Mouse (Mus musculus) heart, adult 18-20 months (tissue): ENCODE measurements at regions not wholly inside any gene's neighbourhood (a gene's known extent, or its start where the extent isn't known, plus 50 kb on each side); places are given as distances from the start of the nearest gene placed in this dataset.

Source experiments
- DNase-seq, 2 experiments: peaks; one replicate each; pipeline ENCODE4 v3.0.0; 2021 to 2022; ENCODE audit warnings: mixed read lengths in 1 of 2

DNA sequence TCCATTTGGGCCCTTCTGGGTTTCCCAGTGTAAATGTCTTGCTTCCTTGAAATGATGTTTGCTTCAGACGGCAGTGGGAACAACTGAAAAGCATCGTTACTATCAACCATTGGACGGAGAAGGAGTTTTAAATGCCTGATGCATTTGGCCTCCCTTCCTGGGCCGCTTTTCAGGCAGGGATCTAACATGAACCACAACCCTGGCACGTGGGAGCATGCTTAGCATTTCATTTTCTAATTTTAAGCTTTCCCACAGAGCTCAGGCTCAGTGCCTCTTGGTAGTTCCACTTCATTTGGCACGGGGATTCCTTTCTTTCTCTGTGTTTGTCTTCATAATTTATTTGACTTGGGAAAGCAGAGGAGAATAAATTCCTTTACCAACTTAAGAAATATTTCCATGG is 406.6 kb upstream of the Nbea start:
- DNase-seq, result peak; percentile 2

DNA sequence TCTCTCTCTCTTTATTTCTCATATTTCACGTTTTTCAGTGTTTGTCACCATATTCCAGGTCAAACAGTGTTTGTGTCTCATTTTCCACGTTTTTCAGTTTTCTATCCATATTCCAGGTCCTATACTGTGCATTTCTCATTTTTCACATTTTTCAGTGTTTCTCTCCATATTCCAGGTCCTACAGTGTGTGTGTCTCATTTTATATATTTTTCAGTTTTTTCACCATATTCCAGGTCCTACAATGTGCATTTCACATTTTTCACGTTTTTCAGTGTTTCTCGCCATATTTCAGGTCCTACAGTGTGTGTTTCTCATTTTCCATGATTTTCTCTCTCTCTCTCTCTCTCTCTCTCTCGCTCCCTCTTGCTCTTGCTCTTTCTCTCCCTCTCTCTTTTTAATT is 391.9 kb upstream of the Nbea start:
- no peak for DNase-seq

DNA sequence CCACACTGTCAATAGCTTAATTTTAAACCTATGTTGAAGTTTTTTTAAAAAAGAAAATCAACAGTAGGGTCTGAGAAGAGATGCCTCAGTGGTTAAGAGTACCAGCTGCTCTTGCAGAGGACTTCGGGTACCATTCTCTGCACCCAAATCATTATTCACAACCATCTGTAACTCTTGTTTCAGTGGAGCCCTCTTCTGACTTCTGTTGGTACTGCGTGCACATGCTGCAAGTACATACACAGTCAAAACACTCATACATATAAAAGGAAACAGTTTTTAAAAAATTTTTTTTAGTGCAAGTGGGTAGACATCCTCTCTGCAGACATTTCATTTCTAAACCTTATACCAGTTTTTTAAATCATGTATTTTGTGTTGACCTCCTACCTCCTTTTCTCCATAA is 352.7 kb upstream of the Nbea start:
- no peak for DNase-seq

DNA sequence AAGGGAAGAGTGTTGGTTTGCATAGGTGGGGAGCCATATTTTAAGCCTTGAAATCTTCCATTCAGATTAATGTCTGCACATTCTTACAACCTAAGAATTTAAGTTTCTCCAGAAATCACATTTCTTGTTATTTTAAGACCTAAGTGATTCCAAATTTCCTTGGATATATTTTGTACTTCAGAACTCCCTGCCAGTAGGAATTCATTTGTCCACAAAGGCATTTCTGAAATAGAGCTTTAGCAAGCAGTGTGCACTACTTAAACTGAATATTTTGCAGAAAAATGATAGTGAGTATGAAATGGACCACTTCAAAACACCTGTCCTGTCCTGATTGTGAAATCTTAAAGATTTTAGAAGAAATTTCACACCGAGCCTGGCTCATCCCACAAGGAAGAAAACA is 320.9 kb upstream of the Nbea start:
- DNase-seq, result no peak

DNA sequence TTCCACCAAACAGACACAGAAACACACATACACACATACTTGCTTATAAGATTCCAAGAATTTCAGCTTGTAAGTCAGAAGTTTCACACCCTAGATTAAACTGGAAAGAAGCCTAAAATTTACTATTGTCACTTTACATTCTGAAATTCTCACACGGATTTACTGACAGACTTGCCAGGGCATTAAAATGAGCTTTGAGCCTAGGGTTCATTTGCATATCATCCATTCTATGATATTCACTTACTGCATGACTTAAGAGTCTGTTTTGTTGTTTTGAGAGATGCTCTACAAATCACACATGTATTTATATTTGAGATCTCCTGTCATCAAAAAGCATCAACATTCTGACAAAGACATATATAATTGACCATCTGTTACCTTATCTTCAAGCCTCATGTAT is 315.8 kb upstream of the Nbea start:
- DNase-seq, result no peak

DNA sequence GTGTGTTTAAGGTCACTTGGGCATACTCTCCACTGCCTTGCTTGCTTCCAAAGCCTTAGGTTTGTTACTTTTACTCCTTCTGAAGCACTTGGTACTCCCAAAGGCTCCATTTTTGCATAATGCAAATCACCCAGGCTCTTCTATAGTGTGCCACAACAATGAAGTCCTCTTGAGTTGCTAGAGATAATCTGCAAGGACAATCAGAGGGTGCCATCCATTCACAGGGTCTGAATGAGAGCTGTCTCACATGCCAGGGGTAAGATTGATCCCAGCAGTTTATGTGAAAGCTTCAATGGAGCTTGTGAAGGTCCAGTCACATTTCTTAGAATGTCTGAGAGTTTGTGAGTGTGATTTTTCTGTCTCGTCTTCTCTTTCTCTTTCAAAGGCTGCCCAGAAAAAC is 310.4 kb upstream of the Nbea start:
- no peak for DNase-seq

DNA sequence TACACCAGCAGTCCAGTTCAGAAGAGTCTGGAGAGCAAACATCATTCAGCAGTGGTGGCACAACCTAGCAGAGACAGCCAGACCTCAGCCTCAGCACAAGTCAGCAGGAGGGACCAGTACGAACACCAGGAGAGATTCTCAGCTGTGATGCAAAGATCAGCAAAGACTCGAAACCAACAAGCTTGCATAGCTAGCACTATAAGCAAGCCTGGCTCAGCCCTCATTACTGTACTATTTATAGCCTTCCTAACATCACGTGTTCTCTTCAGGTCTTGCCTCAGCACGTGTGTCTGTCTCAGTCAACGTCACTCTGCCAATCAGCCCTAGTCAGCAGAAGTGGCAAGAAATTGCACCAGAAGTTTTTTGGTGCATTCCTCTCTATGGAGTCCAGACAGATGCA is 305.7 kb upstream of the Nbea start:
- no peak for DNase-seq

DNA sequence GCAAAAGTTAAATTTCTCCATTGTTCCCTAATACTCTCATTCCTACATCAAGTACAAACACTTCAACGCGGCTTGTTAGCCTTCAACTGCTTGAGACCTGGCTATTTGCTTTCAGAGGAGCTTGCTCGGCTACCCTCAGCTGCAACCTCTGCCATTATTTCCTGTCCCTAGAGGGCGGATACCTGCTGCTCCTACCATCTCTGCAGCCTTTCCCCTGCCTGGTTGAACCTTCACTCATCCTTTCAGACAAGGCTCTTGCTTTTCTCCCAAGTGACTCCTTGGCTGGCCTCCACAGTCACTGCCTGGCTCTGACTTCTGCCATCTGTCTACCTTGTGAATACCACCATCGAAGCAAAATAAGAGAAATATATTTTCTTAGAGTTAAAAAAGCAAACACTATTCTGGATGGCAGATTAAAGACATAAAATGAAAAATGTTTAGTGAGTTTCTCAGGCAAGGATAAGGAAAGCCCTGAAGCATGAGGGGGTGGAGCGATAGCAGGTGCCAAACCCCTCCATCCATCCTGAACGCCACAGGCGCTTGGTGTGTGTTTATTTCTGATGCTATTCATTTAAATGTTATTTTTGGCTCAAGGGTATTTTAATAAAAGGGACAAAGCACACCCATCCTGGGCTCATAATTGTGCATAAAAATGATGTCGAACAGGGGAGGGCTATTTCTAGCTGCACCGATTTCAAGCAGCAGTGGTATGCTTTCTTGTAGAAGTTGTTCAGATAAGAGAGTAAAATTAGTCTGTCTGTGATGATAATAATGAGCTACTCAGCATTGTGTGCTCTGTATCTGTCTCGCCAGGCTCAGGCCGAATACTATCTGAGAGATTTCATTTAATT is 302.3 kb upstream of the Nbea start:
- peak; percentile 17 to 22 for DNase-seq

DNA sequence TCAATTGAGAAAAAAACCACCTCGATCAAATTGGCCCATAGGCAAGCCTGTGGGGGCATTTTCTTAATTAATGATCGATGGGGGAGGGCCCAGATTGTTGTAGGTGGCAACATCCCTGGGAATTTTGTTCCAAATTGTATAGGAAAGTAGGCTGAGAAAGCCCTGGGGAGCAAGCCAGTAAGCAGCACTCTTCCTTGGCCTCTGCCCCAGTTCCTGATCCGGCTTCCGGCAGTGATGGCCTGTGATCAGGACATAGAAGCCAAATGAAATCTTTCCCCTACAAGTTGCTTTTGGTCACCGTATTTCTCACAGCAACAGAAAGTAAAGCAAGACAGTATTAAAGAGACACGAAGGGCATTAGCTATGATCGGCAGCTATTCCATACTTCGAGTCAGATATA is 300.6 kb upstream of the Nbea start:
- peak; percentile 21 to 39 for DNase-seq

DNA sequence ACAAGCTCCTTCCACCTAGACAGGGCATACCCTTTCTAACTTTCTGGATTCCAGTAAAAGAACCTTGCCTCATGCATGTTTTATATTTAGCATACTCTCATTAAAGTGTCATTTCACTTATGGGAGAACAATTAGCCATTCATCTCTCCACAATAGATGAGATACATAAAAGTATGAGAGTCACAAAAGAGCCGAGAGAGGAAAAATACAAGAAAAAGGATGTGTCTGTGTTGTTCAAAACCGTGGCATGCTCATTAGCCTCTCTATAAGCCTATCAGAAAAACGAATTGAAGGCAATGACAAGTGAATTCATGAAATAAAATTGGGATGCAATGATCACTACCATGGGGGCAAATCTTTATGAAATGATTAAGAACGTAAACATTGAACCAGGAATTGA is 299.9 kb upstream of the Nbea start:
- DNase-seq, result no peak

DNA sequence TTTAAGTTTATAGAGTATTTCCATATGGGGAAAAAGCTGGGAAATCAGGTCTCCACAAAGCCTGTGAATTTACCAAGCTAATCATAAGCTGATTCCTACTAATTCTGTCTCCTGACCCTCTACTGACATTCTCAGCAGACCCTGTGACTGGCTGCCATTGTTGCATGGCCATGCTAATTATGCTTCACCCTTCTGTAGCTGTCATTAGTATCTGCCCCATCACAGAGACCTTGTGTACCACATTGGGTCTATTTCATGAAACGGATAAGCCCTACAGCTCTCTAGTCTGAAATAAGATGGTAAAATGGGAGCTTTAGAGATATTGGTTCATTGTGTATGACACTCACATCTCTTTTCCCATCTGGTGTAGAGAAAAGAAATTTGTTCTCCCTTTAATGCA is 296.0 kb upstream of the Nbea start:
- no peak for DNase-seq

DNA sequence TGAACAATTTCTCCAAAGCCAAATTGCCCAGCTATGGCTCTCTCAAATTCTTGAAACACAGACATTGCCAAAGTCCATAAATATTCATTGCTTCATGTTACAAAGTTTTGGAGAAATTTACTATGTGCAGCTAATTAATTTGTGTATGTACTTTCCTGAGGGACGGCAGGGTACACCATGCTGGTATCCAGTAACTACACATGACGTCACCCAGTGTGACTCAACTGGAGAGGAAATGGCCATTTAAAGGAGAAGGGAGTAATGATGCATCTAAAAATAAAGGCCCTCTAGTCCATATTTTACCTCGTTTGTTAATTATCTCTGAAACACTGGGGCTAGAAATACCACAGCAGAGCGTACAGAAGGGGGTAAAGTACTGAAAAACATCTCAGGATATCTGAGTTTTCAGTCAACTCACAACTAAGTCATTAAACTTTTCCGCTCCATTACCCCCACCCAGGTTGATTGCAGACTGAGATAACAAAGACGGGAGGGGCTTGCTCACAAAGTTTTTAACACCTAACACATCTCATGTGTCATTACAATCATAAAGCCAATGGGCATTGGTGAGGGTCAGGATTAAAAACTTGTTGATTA is 295.1 kb upstream of the Nbea start:
- DNase-seq, result no peak

DNA sequence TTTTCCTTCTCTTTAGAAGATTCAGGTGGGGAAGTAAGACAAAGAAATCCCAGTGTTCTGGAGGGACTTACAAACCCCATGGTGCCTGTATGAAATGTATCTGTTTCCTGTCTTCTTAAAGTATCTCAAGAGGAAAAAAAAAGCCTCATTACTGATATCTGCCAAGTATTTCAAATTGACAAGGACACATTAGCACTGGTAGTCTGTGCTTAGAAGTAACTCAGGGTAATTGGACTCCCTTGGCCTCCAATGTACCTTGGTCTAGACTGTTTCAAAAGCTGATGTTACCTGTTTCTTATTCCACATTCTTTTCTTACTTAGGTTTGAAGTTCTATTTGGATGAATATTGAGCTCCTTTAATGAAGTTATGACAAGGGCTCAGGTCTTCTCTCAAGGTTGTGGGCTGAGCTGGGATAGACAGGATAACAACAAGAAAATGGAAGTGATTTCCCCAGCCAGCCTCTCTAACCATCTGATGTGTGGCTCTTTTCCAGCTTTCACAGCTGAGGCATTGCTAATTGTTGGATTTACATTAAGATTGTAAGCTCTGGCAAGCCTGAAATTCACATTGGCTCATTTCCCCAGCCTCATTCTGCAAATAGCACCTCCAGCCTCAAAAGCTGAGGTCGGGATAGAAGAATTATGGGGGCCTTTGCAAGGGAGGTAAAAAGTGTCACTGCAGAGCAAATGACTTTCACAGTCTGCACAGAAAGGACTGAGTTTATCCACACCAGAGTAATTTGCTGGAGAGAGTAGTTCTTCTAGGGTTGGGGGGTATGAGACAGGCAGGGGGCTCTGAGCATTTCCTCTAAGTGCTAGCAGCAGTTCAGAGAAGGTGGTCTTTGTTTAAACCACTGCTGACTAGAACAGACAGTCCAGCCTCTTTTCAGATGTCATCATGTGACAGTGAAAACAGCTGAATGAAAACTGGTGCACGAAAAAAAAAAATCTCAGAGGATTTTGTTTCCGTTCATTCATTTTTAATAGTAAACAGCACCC is 292.3 kb upstream of the Nbea start:
- DNase-seq, result no peak

DNA sequence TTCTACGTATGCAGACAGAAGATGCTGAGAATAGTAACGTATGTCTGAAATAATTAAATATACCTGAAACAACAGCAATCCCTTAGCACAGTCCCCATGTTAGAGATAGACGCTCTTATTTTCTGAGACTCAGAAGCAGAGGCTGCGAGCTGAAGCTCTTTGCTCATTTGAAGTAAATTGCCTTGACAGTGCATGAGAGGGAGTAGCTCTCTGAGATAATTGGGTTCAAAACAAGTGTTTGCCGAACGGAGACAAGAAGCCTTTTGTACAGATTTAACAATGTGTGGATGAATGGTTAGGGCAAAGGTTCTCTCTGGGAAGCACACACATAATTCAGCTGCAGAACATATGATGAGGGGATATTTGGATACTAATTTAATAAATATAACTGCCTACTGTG is 289.1 kb upstream of the Nbea start:
- DNase-seq, result no peak

DNA sequence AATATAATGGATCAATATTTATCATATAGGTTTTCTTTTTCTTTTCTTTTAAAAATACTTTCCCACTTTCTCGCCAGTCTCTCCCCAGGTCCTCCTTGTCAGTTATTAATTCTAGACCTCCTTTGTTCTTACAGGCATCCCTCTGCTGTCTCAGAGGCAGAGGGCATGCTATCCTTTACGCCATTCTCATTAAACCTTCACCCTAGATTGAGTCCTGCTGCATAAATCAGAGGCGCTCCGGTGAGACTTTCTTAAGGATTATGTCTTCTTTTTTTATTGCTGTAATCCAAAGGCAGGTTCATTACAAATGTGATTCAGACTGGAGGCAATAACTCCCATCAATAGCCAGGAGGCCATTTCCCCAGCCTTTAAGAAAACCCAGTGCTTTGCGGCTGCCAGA is 288.3 kb upstream of the Nbea start:
- DNase-seq, result no peak

DNA sequence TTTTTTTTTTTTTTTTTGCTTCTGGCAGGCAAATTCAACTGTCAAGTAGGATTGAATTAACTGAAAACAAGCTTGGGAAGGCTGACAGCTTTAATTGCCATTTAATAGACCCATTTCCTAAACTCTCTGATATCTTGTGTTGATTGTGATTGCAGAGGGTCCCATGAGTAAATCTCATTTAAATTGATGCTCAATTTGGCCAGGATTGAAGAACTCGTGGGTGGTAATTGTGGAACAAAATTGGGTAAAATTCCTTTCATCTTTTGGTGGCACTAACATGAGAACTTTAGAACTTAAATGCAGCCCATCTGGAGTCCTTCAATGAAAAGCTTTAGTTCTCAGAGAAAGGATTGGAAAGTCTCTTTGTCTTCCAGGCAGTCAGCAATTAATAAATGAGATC is 287.7 kb upstream of the Nbea start:
- no peak for DNase-seq

DNA sequence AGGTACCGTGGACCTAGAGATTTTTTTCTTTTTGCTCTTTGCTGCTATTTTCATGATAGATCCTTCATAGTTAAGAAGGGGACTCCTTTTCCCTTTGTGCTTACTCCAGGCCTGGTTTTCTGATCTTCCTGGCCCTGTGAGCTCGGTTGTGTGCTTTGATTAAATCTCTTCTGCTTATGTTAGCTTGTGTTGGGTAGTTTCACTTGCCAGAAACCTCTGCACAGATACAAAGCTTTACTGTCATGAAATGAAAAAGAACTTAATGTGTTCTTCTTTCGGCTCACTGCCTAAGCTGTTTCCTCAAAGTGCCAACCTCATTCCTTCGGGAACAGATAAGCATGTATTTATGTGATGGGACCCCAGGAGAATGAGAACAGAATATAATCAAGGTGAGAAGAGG is 274.1 kb upstream of the Nbea start:
- no peak for DNase-seq

DNA sequence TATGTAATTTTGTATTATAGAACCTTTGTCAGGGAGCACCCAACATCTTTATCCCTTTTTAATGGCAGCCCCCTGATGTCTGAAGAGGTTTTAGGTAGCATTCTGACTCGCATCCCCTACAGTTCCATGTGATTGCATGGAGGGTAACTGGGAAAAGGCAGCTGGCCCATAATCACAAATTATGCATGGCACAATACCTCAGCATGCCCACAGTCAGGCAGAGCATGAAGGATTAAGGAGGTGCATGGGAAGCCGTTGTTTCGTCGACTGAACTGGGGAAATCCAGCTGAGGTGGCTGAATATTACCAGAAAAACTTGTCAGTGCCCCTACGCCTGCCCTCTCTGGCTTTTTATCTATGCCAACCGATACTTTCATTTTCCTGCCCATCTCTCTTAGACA is 272.8 kb upstream of the Nbea start:
- DNase-seq, result no peak

DNA sequence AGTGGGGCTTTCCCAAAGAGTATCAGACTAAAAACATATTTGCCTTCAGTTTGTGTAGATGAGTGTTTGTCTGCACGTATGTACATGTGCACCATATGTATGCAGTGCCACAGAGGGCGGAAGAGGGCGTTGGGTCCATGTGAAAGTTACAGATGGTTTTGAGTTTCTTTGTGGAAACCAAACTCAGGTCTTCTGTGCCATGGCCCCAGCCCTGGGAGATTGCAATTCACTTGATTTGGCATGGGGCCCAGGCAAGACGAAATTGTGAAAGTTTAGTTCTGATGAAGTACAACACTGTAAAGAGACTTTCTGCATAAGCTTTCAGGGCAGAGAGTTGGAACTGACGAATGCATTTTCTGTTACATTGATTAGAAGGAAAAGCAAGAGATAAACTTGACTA is 255.4 kb upstream of the Nbea start:
- DNase-seq, result peak; percentile 33 to 46

DNA sequence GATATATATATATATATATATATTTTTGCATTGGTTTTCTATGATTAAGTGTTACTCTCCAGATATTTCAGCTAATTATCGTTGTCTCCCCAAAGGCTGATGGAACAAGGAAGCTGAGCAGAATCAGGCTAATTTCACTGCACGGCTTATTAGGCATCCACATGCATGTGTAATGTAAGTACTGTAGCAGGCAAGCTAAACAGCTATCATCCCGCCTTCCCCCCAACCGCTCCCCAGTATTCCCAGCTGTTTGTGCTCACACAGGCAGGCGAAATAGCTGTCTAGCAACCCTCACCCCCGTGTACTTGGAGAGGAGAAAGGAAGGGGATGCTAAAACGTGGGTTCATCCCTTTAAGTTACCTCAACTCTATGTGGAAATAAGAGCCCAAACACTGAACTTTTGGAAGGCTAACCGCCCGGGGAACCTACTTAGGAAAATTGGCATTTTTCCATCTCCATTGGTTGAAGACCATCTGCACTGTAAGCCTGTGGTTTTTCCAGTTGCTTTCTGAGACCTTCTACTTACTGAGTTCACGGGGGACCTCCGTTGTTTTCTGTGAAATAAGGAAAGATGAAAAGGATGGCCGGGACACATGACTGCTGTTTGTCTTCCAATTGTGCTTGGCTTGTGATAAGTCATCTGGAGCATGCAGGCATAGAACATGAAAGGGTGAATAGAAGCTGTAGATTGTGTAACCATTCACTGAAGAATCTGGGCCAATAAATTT is 254.7 kb upstream of the Nbea start:
- DNase-seq, result peak in 1 of 2 experiments; percentile 7

DNA sequence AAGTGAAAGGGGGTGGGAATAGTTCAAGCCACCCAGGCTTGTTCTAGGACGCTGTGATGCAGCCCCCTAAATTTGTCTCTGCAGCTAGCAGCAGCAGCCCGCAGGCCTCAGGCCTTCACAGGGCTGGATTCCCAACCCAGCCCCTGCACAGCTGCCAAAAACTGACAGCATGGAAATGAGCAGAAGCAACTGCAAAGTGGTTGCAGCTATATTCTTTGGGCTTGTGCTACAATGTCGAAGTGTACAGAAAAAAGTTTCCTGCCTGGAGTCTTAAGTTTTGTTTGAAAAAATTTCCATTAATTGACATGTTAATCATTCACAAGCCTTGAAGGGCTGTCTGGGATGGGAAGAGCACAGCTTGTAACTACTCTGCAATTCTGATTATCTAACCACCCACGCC is 253.6 kb upstream of the Nbea start:
- peak; percentile 35 to 50 for DNase-seq

DNA sequence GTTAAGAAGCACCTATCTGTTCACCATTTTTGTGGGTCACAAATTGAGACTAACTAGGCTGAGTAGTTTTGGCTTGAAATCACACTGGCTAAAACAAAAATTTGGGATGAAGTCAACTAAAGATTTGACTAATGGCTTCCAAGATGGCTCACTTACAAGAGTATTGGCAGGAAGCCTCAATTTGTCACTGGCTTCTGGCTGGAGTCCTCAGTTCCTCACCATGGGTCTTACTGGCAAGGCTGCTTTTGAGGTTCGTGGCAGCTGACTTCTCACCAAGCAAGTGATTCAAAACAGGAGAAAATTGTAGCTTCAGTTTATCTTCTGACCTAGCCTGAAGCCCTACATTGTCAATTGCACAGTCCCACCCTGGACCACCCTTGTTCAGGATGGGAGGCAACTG is 250.0 kb upstream of the Nbea start:
- peak; percentile 50 to 61 for DNase-seq
